Mouse (Mus musculus) layer of hippocampus, postnatal 14 days (tissue): Measurements from ENCODE around the gene Rsbn1l. TPM values are rescaled to one million over a fixed set of nuclear protein-coding genes. Genes with fewer than 3 reads are reported as not detected.

Experiments
- DNase-seq, 2 experiments: peaks; one replicate each; pipeline ENCODE4 v3.0.0; 2021 to 2022; ENCODE audit warnings: low spot score in 2 of 2, mixed read lengths in 1 of 2
- long read RNA-seq, 2 experiments: library from polyadenylated mRNA; stranded (forward); transcript quantifications; one replicate each; pipeline ENCODE4 v2.0.0; 2021
- total RNA-seq, 2 experiments: library from RNA; stranded (reverse); gene quantifications; 2 replicates each; pipeline ENCODE4 v1.2.3; 2021

Rsbn1l gene
- 10 to 100 TPM; 13.9 to 15.5 TPM for total RNA-seq
- long read RNA-seq, experiment 1, full-length matches to known transcripts = 1 of 8 reads
- long read RNA-seq, experiment 1, partial matches to known transcripts = 1 of 8 reads
- long read RNA-seq, experiment 1, other reads (novel, unspliced or antisense) = 6 of 8 reads
- long read RNA-seq, experiment 2, full-length matches to known transcripts = 4 of 12 reads
- long read RNA-seq, experiment 2, partial matches to known transcripts = 2 of 12 reads
- long read RNA-seq, experiment 2, other reads (novel, unspliced or antisense) = 6 of 12 reads

- no peak for DNase-seq
Observed at GRCm38 (mm10) chr5:20956298-20956697, at the start of gene Rsbn1l. Rsbn1l (minus strand) TSS chr5:20956398.

- no peak for DNase-seq
Observed at GRCm38 (mm10) chr5:21002723-21003122, 46.5 kb upstream of the Rsbn1l start.

- no peak for DNase-seq
Observed at GRCm38 (mm10) chr5:21001622-21002315, 45.6 kb upstream of the Rsbn1l start.

GRCm38 (mm10) chr5:20998427-20998826 is 42.2 kb upstream of the Rsbn1l start:
- no peak for DNase-seq

GRCm38 (mm10) chr5:20997555-20997954 is 41.4 kb upstream of the Rsbn1l start:
- DNase-seq = no peak

GRCm38 (mm10) chr5:20990062-20990809 is 34.0 kb upstream of the Rsbn1l start:
- no peak for DNase-seq

- DNase-seq = no peak
Observed at GRCm38 (mm10) chr5:20986271-20986670, 30.1 kb upstream of the Rsbn1l start.

- no peak for DNase-seq
Observed at GRCm38 (mm10) chr5:20983505-20983904, 27.3 kb upstream of the Rsbn1l start.

- DNase-seq = no peak
Observed at GRCm38 (mm10) chr5:20974690-20975089, 18.5 kb upstream of the Rsbn1l start.

GRCm38 (mm10) chr5:20973999-20974398 is 17.8 kb upstream of the Rsbn1l start:
- no peak for DNase-seq

GRCm38 (mm10) chr5:20973069-20973468 is 16.9 kb upstream of the Rsbn1l start:
- no peak for DNase-seq

- no peak for DNase-seq
Observed at GRCm38 (mm10) chr5:20968963-20969362, 12.8 kb upstream of the Rsbn1l start.

GRCm38 (mm10) chr5:20968493-20968892 is 12.3 kb upstream of the Rsbn1l start:
- DNase-seq = no peak

GRCm38 (mm10) chr5:20967942-20968341 is 11.7 kb upstream of the Rsbn1l start:
- DNase-seq = no peak

- no peak for DNase-seq
Observed at GRCm38 (mm10) chr5:20964446-20964845, 8.2 kb upstream of the Rsbn1l start.

GRCm38 (mm10) chr5:20963295-20963694 is 7.1 kb upstream of the Rsbn1l start:
- peak in 1 of 2 experiments; percentile 79 for DNase-seq

GRCm38 (mm10) chr5:20960927-20961326 is 4.7 kb upstream of the Rsbn1l start:
- no peak for DNase-seq

GRCm38 (mm10) chr5:20955114-20955835 is 923 bp downstream of the Rsbn1l start:
- no peak for DNase-seq

GRCm38 (mm10) chr5:20952337-20952925 is 3.8 kb downstream of the Rsbn1l start:
- no peak for DNase-seq

GRCm38 (mm10) chr5:20951666-20952281 is 4.4 kb downstream of the Rsbn1l start:
- DNase-seq = peak; percentile 94 to 97
